Mouse (Mus musculus) liver, embryonic 14.5 days (tissue): ENCODE results near the gene Pgam1. TPM values are rescaled to one million over a fixed set of nuclear protein-coding genes. Genes with fewer than 3 reads are reported as not detected.

Experiments used
- ATAC-seq: fragments of 200-750 bp; cut with Nextera tagmentation; 2 replicates; pipeline ENCODE4 v1.8.0; 2017; ENCODE audit warnings: moderate number of reproducible peaks, mild to moderate bottlenecking, moderate library complexity; ENCODE audit not compliant: insufficient read depth
- DNase-seq, 3 experiments: peaks; one replicate each; pipeline ENCODE4 v3.0.0-alpha.2; 2012 to 2013; ENCODE audit warnings: low read depth in 3 of 3, low spot score in 3 of 3
- H3K27ac ChIP-seq: fragments of 300-500 bp; sonication (generic); 2 replicates; pipeline ENCODE4 v1.5.1; 2014; ENCODE audit warnings: moderate library complexity, mild to moderate bottlenecking, control low read depth, inconsistent platforms
- H3K27me3 ChIP-seq: fragments of 300-500 bp; sonication (generic); 2 replicates; pipeline ENCODE4 v1.6.1; 2014; ENCODE audit warnings: mild to moderate bottlenecking, low read length, moderate library complexity; ENCODE audit not compliant: control insufficient read depth, insufficient read depth
- H3K36me3 ChIP-seq: fragments of 300-500 bp; sonication (generic); replicated peaks from 2 replicates; pipeline ENCODE4 v1.6.1; 2014; ENCODE audit warnings: low read depth; ENCODE audit not compliant: control insufficient read depth, insufficient read depth
- H3K4me1 ChIP-seq, 2 experiments: fragments of 200-500 bp in 1 of 2; fragments of 300-500 bp in 1 of 2; sonication (generic) in 1 of 2; replicated peaks; 2 replicates each; pipeline ENCODE4 v1.6.1; 2012 to 2014; ENCODE audit warnings: antibody characterized with exemption in 1 of 2, inconsistent platforms in 1 of 2, low read length in 1 of 2; ENCODE audit not compliant: control insufficient read depth in 2 of 2, insufficient read depth in 2 of 2
- H3K4me2 ChIP-seq: fragments of 300-500 bp; sonication (generic); 2 replicates; pipeline ENCODE4 v1.6.1; 2014; ENCODE audit warnings: low read depth, mild to moderate bottlenecking, control low read depth, moderate library complexity
- H3K4me3 ChIP-seq, 2 experiments: fragments of 200-500 bp in 1 of 2; fragments of 300-500 bp in 1 of 2; sonication (generic) in 1 of 2; 2 replicates each; pipeline ENCODE4 v1.5.1; 2012 to 2014; ENCODE audit warnings: low read depth in 2 of 2, low read length in 2 of 2, mild to moderate bottlenecking in 2 of 2, control low read depth in 1 of 2, inconsistent platforms in 1 of 2, moderate library complexity in 1 of 2; ENCODE audit not compliant: insufficient read depth in 1 of 2
- H3K9ac ChIP-seq: fragments of 300-500 bp; sonication (generic); replicated peaks from 2 replicates; pipeline ENCODE4 v1.6.1; 2014; ENCODE audit warnings: mild to moderate bottlenecking, control low read depth, moderate library complexity
- H3K9me3 ChIP-seq: fragments of 300-500 bp; sonication (generic); 2 replicates; pipeline ENCODE4 v1.6.1; 2016; ENCODE audit warnings: low read length, mixed read lengths; ENCODE audit not compliant: control insufficient read depth
- CTCF ChIP-seq: IDR thresholded peaks from 2 replicates; pipeline ENCODE4 v1.5.1; 2016; ENCODE audit warnings: antibody characterized with exemption, low read depth, control low read depth
- EP300 ChIP-seq: IDR thresholded peaks from 2 replicates; pipeline ENCODE4 v1.6.1; 2016; ENCODE audit warnings: antibody characterized with exemption, low read depth
- WGBS: fragments of 180-500 bp; shearing (Covaris S2); extraction: QIAGEN DNeasy Blood & Tissue Kit; methylation state at CpG from one replicate; pipeline ENCODE4 v1.1.7; 2014; ENCODE audit not compliant: insufficient replicate concordance; 5-methylcytosine and 5-hydroxymethylcytosine counted together
- polyA plus RNA-seq, 2 experiments: library from polyadenylated mRNA; depleted of rRNA in 1 of 2; stranded (reverse) in 1 of 2; unstranded in 1 of 2; fragments of >200 nt; fragmentation: Nextera tagmentation in 1 of 2; extraction: Ambion mirVana in 1 of 2; gene quantifications; 2 replicates each; pipeline versions ENCODE4 v1.2.1 to v1.2.3; 2012 to 2014

The Pgam1 gene
- polyA plus RNA-seq, 2 experiments, result 123 to 190 TPM

- peak within 1 kb of the TSS; percentile 53 for H3K27ac ChIP-seq
- peaks cover 5 to 17% of the 10 kb centered on the region in 2 experiments; a peak in 3 of 4 replicates for H3K4me1 ChIP-seq
- H3K27me3 ChIP-seq, result no peaks in the 10 kb centered on the region
- H3K9ac ChIP-seq, result peak within 1 kb of the TSS; percentile 63
- under 1% methylated on average over 46 of the region's 46 CpGs for WGBS
- peak within 1 kb of the TSS; percentile 80 for H3K4me2 ChIP-seq
- ATAC-seq (peak; percentile 85), DNase-seq (peak; percentile 86 to 91 (median 88))
- peak; percentile 5; the same call in 1 of the 2 replicates for TF ChIP-seq EP300
- TF ChIP-seq CTCF, result no peak
- no peaks in the 10 kb centered on the region for H3K9me3 ChIP-seq
- H3K36me3 ChIP-seq, result peaks cover 2% of the 10 kb centered on the region
- peak within 1 kb of the TSS; percentile 83 to 92 for H3K4me3 ChIP-seq
Observed at GRCm38 (mm10) chr19:41895460-41896318, 16.0 kb upstream of the Pgam1 start, which contains the start of gene Rrp12. Gene Rrp12, minus strand, starts transcription at chr19:41896173.

- no peak for DNase-seq
- peak overlapping the region; percentile 80 for H3K4me2 ChIP-seq
- H3K36me3 ChIP-seq, result peaks cover 2% of the 10 kb centered on the region
- no peaks in the 10 kb centered on the region for H3K9me3 ChIP-seq
- H3K9ac ChIP-seq, result peak overlapping the region; percentile 63
- H3K4me3 ChIP-seq, result peak overlapping the region; percentile 83 to 92
- no peak; the same call in 1 of the 2 replicates for ATAC-seq
- no peak for TF ChIP-seq EP300
- no peak for TF ChIP-seq CTCF
- 22% methylated on average over 18 of the region's 18 CpGs for WGBS
- no peaks in the 10 kb centered on the region for H3K27me3 ChIP-seq
- peaks cover 5 to 19% of the 10 kb centered on the region in 2 experiments; a peak in 3 of 4 replicates for H3K4me1 ChIP-seq
- no peak overlapping the region for H3K27ac ChIP-seq
Observed at GRCm38 (mm10) chr19:41896319-41896711, 15.4 kb upstream of the Pgam1 start.

DNA sequence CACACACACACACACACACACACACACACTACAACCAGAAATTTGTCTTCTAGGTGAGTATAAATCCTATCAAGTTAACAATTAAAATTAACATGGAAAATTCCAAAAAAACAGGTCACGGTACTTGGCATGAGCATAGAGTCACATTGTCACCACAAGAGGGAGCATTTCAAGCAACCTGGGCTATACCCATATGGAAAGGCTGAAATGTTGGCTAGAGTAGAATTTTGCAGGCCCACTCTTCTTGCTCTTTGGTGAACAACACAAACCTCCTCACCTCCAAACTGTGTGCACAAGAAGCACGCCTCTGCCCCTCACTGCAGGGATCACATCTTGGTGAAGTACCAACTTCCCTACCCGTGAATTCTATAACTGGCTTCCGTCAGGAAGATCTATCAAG is 12.9 kb upstream of the Pgam1 start:
- Histone ChIP-seq H3K9ac (no peak overlapping the region), H3K4me3 (no peak overlapping the region), H3K4me2 (no peak overlapping the region), H3K27ac (no peak overlapping the region), H3K9me3 (no peaks in the 10 kb centered on the region), H3K27me3 (no peaks in the 10 kb centered on the region), H3K36me3 (no peaks in the 10 kb centered on the region), H3K4me1 (peaks cover 5 to 23% of the 10 kb centered on the region in 2 experiments)
- no peak for ATAC-seq
- no peak for TF ChIP-seq EP300
- peak; percentile 80 for TF ChIP-seq CTCF
- WGBS, result 42% methylated on average over 4 of the region's 4 CpGs
- peak in 1 of 3 experiments; percentile 49 for DNase-seq

- H3K27ac ChIP-seq, result no peak overlapping the region
- ATAC-seq, result no peak
Observed at GRCm38 (mm10) chr19:41900495-41901090, 11.1 kb upstream of the Pgam1 start.

DNA sequence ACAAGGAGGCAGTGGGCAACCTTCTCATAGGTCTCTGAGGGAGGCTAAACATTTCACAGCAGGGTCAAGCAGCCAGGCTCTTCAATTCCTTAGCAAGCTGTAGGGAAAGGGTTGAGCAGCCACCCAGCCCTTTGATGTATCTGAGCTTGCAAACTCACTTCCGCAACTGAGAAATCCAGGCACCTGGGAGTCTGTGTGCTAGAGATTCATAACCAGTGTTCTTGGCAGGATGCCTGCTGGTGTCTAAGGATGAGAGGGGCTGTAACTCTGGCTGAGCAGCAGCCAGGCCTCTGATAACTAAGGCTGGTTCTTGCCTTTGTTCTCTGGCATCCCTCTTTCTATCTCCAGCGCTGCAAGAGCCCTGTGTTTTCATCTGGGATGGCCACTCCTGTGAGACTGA is 10.0 kb upstream of the Pgam1 start:
- Histone ChIP-seq H3K4me1 (peaks cover 14 to 29% of the 10 kb centered on the region in 2 experiments), H3K9me3 (no peaks in the 10 kb centered on the region), H3K4me2 (no peak overlapping the region), H3K27ac (no peak overlapping the region), H3K9ac (no peak overlapping the region), H3K27me3 (no peaks in the 10 kb centered on the region), H3K4me3 (no peak overlapping the region), H3K36me3 (no peaks in the 10 kb centered on the region)
- WGBS, result 50% methylated on average over 2 of the region's 2 CpGs
- no peak for ATAC-seq
- TF ChIP-seq EP300, result no peak
- TF ChIP-seq CTCF, result no peak
- DNase-seq, result no peak

More at GRCm38 (mm10) chr19:41900495-41901090, 11.1 kb upstream of the Pgam1 start:
- no peaks in the 10 kb centered on the region for H3K27me3 ChIP-seq
- TF ChIP-seq CTCF (no peak), EP300 (no peak)
- no peaks in the 10 kb centered on the region for H3K9me3 ChIP-seq
- no peak overlapping the region for H3K9ac ChIP-seq
- H3K4me2 ChIP-seq, result no peak overlapping the region
- H3K4me3 ChIP-seq, result no peak overlapping the region
- H3K4me1 ChIP-seq, result peaks cover 6 to 18% of the 10 kb centered on the region in 2 experiments
- DNase-seq, result no peak
- H3K36me3 ChIP-seq, result no peaks in the 10 kb centered on the region
- WGBS, result 23% methylated on average over 8 of the region's 8 CpGs
